Mouse (Mus musculus) megakaryocyte, embryonic 14.5 days (primary cell): ENCODE results near the gene Olfr851. TPM values are rescaled to one million over a fixed set of nuclear protein-coding genes. Genes with fewer than 3 reads are reported as not detected.

ENCODE experiments used
- H3K27me3 ChIP-seq: replicated peaks from 2 replicates; pipeline ENCODE3; 2012; ENCODE audit warnings: inconsistent platforms
- H3K36me3 ChIP-seq: replicated peaks from 2 replicates; pipeline ENCODE3; 2012; ENCODE audit warnings: low read length, inconsistent platforms, mixed read lengths
- H3K4me1 ChIP-seq: 2 replicates; pipeline ENCODE4 v1.6.1; 2012; ENCODE audit warnings: inconsistent platforms
- H3K4me3 ChIP-seq: replicated peaks from 2 replicates; pipeline ENCODE3; 2012; ENCODE audit warnings: moderate library complexity, mild to moderate bottlenecking, inconsistent platforms
- H3K9me3 ChIP-seq: 2 replicates; pipeline ENCODE4 v1.6.1; 2012; ENCODE audit warnings: inconsistent platforms
- FLI1 ChIP-seq: IDR thresholded peaks from 2 replicates; pipeline ENCODE4 v1.6.1; 2012; ENCODE audit warnings: low read length, inconsistent platforms, mixed read lengths
- GATA1 ChIP-seq: IDR thresholded peaks from 3 replicates; pipeline ENCODE4 v1.6.1; 2012; ENCODE audit warnings: mixed read lengths, low read length, inconsistent platforms, borderline replicate concordance
- polyA plus RNA-seq: library from polyadenylated mRNA; stranded (reverse); fragments of >175 nt; gene quantifications from 2 replicates; pipeline ENCODE4 v1.2.3, GENCODE M21; 2012; ENCODE audit warnings: low replicate concordance; ENCODE audit not compliant: insufficient read depth

Olfr851 gene
- polyA plus RNA-seq, result not detected in 2 replicates

DNA sequence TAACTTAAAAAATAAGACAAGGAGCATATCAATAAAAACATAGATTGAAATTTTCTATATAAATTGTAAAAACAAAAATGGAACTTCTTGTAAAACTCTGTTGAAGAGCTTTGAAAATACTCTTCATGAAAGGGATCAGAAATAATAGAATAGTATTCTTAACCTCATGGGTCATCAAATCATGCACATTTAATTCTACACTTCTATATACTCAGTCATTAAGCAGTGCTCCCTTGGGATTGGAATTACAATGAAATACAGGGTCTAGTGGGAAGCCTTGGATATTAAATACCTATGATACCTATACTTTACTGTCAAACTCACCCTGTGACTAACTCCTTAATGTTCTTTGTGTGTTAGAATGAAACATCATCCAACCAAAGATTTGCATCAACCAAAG lies at the start of gene Olfr851:
Gene Olfr851, plus strand, starts transcription at position 301 of the 400 bp plus-strand sequence.
- H3K27me3 ChIP-seq, result no peaks in the 10 kb centered on the region
- no peaks in the 10 kb centered on the region for H3K4me1 ChIP-seq
- H3K36me3 ChIP-seq, result no peaks in the 10 kb centered on the region
- no peak for TF ChIP-seq FLI1
- no peak for TF ChIP-seq GATA1
- H3K9me3 ChIP-seq, result no peaks in the 10 kb centered on the region
- no peak within 1 kb of the TSS for H3K4me3 ChIP-seq

DNA sequence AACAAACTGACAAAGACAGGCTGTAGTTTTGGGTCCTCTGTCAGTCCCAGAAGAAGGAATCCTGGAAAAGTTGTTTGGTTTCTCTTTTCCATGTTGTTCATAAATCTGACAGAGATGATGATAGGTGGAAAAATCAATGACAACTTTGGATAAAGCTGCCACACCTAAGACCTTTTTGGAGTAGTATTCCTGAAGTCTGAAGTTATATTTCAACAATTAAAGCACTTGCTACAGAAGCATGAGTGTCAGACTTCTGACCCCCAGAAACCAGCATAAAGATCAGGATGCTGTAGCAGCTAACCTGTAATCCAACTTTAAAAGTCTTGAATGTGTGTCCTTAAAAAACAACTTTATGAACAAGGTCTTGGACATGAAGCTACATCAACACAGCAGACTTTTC lies 14.9 kb upstream of the Olfr851 start, which contains the start of gene Olfr850:
Gene Olfr850, minus strand, starts transcription at position 101 of the 400 bp plus-strand sequence.
- TF ChIP-seq FLI1, result no peak
- no peak for TF ChIP-seq GATA1
- Histone ChIP-seq H3K27me3 (no peaks in the 10 kb centered on the region), H3K9me3 (no peaks in the 10 kb centered on the region), H3K4me3 (no peak within 1 kb of the TSS), H3K4me1 (no peaks in the 10 kb centered on the region), H3K36me3 (no peaks in the 10 kb centered on the region)

DNA sequence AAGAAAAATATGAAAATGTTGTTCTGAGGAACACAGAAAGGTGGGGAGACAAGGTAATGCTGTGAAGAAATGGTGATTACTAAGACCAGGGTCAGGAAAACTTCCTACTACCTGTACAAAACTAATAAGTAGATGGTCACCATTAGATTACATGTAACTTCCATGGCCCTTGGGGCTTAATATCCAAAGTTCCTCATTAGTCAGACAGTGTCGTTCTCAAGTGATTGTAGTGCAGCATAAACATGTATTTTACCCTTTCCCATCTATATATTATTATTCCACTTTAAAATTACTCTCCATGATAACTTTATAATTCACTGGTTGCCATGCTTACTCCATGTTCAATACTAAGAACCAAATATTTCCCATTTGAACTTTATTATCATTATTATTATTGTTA lies 47.9 kb downstream of the Olfr851 start, which contains the start of gene Olfr853:
Gene Olfr853, minus strand, starts transcription at position 101 of the 400 bp plus-strand sequence.
- TF ChIP-seq FLI1 (no peak), GATA1 (no peak)
- no peak within 1 kb of the TSS for H3K4me3 ChIP-seq
- no peaks in the 10 kb centered on the region for H3K36me3 ChIP-seq
- 0 out of 2 replicates have a peak, but pooled peaks cover 3% of the 10 kb centered on the region for H3K9me3 ChIP-seq
- no peaks in the 10 kb centered on the region for H3K4me1 ChIP-seq
- H3K27me3 ChIP-seq, result no peaks in the 10 kb centered on the region

Other genes starting within 250 kb of the Olfr851 start
- not detected in 2 replicates for gene Olfr843, start 241.3 kb upstream of the Olfr851 start, polyA plus RNA-seq
- gene Olfr844, start 176.9 kb upstream of the Olfr851 start, polyA plus RNA-seq, result not detected in 2 replicates
- gene Olfr845, start 156.8 kb upstream of the Olfr851 start, polyA plus RNA-seq, result not detected in 2 replicates
- not detected in 2 replicates for gene Olfr846, start 129.3 kb upstream of the Olfr851 start, polyA plus RNA-seq
- not detected in 2 replicates for gene Olfr847, start 114.6 kb upstream of the Olfr851 start, polyA plus RNA-seq
- not detected in 2 replicates for gene Olfr849, start 53.0 kb upstream of the Olfr851 start, polyA plus RNA-seq
- gene Olfr850, start 15.0 kb upstream of the Olfr851 start, polyA plus RNA-seq, result not detected in 2 replicates
- not detected in 2 replicates for gene Olfr853, start 47.8 kb downstream of the Olfr851 start, polyA plus RNA-seq
- gene Olfr854, start 74.1 kb downstream of the Olfr851 start, polyA plus RNA-seq, result not detected in 2 replicates
- gene Olfr855, start 89.3 kb downstream of the Olfr851 start, polyA plus RNA-seq, result not detected in 2 replicates
- 0.28 and 0.54 TPM in 2 replicates for gene Zfp317, start 128.8 kb downstream of the Olfr851 start, polyA plus RNA-seq
- not detected in 2 replicates for gene Olfr857, start 216.1 kb downstream of the Olfr851 start, polyA plus RNA-seq